Mouse (Mus musculus) kidney, adult 2 months (tissue): Measurements from ENCODE around the gene Scgb1a1.

Experiments
- CTCF ChIP-seq: fragments of 200-500 bp; conservative IDR thresholded peaks from 2 replicates; pipeline ENCODE4 v1.5.1; 2011; ENCODE audit warnings: low read depth, mild to moderate bottlenecking, control low read depth, low read length, moderate library complexity, mixed read lengths; ENCODE audit not compliant: insufficient read depth, insufficient read length
- POLR2A ChIP-seq: fragments of 200-500 bp; IDR thresholded peaks from one replicate; pipeline ENCODE4 v1.6.1; 2011; ENCODE audit warnings: low read depth, low read length, control low read depth

DNA sequence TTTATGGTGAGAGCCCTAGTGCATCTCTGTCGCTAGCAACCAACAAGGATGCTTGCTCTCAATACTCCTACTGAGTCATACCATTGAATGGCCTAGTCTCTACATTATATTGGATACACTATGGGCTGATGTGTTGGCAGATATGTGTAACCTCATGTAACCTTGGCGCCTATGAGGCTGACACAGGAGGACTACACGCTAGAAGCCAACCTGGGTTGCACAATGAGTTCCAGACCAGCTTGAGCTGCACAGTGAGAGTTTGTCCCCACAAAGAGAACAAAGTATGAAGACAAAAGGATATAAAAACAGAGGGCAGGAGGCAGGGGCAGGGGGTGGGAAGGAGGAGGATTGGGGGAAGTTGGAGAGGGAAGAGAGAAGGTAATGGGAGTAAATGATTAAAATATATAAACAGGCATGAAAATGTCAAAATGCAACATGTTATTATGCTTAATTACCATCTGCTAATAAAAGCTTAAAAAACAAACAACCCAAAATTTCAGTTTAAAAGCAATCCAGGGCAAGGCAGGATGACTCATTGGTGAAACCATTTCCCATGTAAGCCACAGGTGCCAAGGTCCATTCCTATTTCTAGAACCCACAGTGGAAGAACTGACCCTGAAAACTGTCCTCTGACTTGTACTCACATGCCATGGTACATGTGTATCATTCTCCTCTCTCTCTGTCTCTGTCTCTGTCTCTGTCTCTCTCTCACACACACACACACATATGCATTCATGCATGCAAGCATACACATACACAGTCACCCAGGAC lies 32.1 kb upstream of the Scgb1a1 start:
- no peak for TF ChIP-seq POLR2A
- no peak for TF ChIP-seq CTCF
